Mouse (Mus musculus) bone marrow, adult 2 months (tissue): Measurements from ENCODE around the gene Tsku. TPM values are rescaled to one million over a fixed set of nuclear protein-coding genes. Genes with fewer than 3 reads are reported as not detected.
A peak's percentile ranks its signal among the peaks of the same experiment; 100 is the strongest.

Experiments
- H3K27ac ChIP-seq: fragments of 200-500 bp; 2 replicates; pipeline ENCODE4 v1.5.1; 2012; ENCODE audit warnings: low read depth, mild to moderate bottlenecking, control low read depth, inconsistent platforms, low read length; ENCODE audit not compliant: control insufficient read depth, poor library complexity, insufficient read depth
- H3K4me1 ChIP-seq: fragments of 200-500 bp; 2 replicates; pipeline ENCODE4 v1.6.1; 2011; ENCODE audit warnings: low read length; ENCODE audit not compliant: control insufficient read depth, insufficient read depth
- H3K4me3 ChIP-seq: fragments of 200-500 bp; replicated peaks from 2 replicates; pipeline ENCODE3; 2011; ENCODE audit warnings: mild to moderate bottlenecking, low read depth, low read length, control low read depth; ENCODE audit not compliant: control insufficient read depth
- CTCF ChIP-seq: fragments of 200-500 bp; IDR thresholded peaks from 2 replicates; pipeline ENCODE4 v1.5.1; 2011; ENCODE audit warnings: low read length, control low read depth; ENCODE audit not compliant: control insufficient read depth, insufficient read depth
- POLR2A ChIP-seq: fragments of 200-500 bp; IDR thresholded peaks from 2 replicates; pipeline ENCODE4 v1.6.1; 2011; ENCODE audit warnings: low read depth, mild to moderate bottlenecking, control low read depth, low read length, borderline replicate concordance; ENCODE audit not compliant: control insufficient read depth
- WGBS: fragments of 180-500 bp; shearing (Covaris S2); methylation state at CpG from one replicate; pipeline ENCODE4 v1.1.7; 2018; 5-methylcytosine and 5-hydroxymethylcytosine counted together
- polyA plus RNA-seq: library from polyadenylated mRNA; stranded (reverse); fragments of >200 nt; gene quantifications from 2 replicates; pipeline ENCODE4 v1.2.4, GENCODE M21; 2011; ENCODE audit warnings: low replicate concordance; ENCODE audit not compliant: missing spikeins, insufficient read depth, insufficient read length

The Tsku gene
- polyA plus RNA-seq, 1 experiment = 3.2 TPM

- Histone ChIP-seq H3K4me3 (no peak overlapping the region), H3K27ac (no peak overlapping the region), H3K4me1 (no peaks in the 10 kb centered on the region)
- WGBS = 87% methylated on average over 5 of the region's 5 CpGs
- no peak for TF ChIP-seq POLR2A
- no peak for TF ChIP-seq CTCF
These were observed 7.5 kb downstream of the Tsku start for GRCm38 (mm10) chr7:98353616-98354015.

GRCm38 (mm10) chr7:98351523-98351922, 9.6 kb downstream of the Tsku start:
- Histone ChIP-seq H3K27ac (no peak overlapping the region), H3K4me3 (no peak overlapping the region), H3K4me1 (no peaks in the 10 kb centered on the region)
- TF ChIP-seq POLR2A (no peak), CTCF (no peak)
- WGBS = 88% methylated on average over 3 of the region's 3 CpGs

GRCm38 (mm10) chr7:98349821-98350220, 11.3 kb downstream of the Tsku start:
- no peak overlapping the region for H3K4me3 ChIP-seq
- 89% methylated on average over 6 of the region's 6 CpGs for WGBS
- H3K4me1 ChIP-seq = no peaks in the 10 kb centered on the region
- no peak overlapping the region for H3K27ac ChIP-seq
- TF ChIP-seq CTCF = no peak
- TF ChIP-seq POLR2A = no peak

GRCm38 (mm10) chr7:98349096-98349495, 12.0 kb downstream of the Tsku start:
- 19% methylated on average over 5 of the region's 5 CpGs for WGBS
- Histone ChIP-seq H3K4me3 (no peak overlapping the region), H3K27ac (no peak overlapping the region), H3K4me1 (no peaks in the 10 kb centered on the region)
- peak; percentile 98 for TF ChIP-seq CTCF
- TF ChIP-seq POLR2A = no peak

- Histone ChIP-seq H3K4me3 (no peak overlapping the region), H3K4me1 (no peaks in the 10 kb centered on the region), H3K27ac (no peak overlapping the region)
- WGBS = 36% methylated on average over 7 of the region's 7 CpGs
- TF ChIP-seq CTCF = peak; percentile 93
- no peak for TF ChIP-seq POLR2A
These were observed 13.1 kb downstream of the Tsku start for GRCm38 (mm10) chr7:98348043-98348442.

GRCm38 (mm10) chr7:98347471-98347870, 13.7 kb downstream of the Tsku start:
- Histone ChIP-seq H3K27ac (no peak overlapping the region), H3K4me1 (no peaks in the 10 kb centered on the region; the same call in 1 of the 2 replicates), H3K4me3 (no peak overlapping the region)
- 88% methylated on average over 5 of the region's 5 CpGs for WGBS
- TF ChIP-seq POLR2A (no peak), CTCF (no peak)

GRCm38 (mm10) chr7:98345036-98345435, 16.1 kb downstream of the Tsku start:
- Histone ChIP-seq H3K27ac (no peak overlapping the region), H3K4me1 (peaks cover 2% of the 10 kb centered on the region; the same call in 1 of the 2 replicates), H3K4me3 (no peak overlapping the region)
- WGBS = 66% methylated on average over 6 of the region's 6 CpGs
- TF ChIP-seq POLR2A (no peak), CTCF (no peak)

GRCm38 (mm10) chr7:98344361-98344760, 16.8 kb downstream of the Tsku start:
- peak; percentile 74 for TF ChIP-seq CTCF
- TF ChIP-seq POLR2A = no peak
- 18% methylated on average over 3 of the region's 3 CpGs for WGBS
- Histone ChIP-seq H3K4me3 (no peak overlapping the region), H3K4me1 (peaks cover 2% of the 10 kb centered on the region; the same call in 1 of the 2 replicates), H3K27ac (no peak overlapping the region)

- peaks cover 2% of the 10 kb centered on the region; the same call in 1 of the 2 replicates for H3K4me1 ChIP-seq
- WGBS = 60% methylated on average over 3 of the region's 3 CpGs
- no peak overlapping the region for H3K4me3 ChIP-seq
- TF ChIP-seq POLR2A (no peak), CTCF (no peak)
- no peak overlapping the region for H3K27ac ChIP-seq
These were observed 18.9 kb downstream of the Tsku start for GRCm38 (mm10) chr7:98342249-98342648.
